Mouse (Mus musculus): ENCODE measurements at regions not wholly inside any gene's neighbourhood (a gene's known extent, or its start where the extent isn't known, plus 50 kb on each side); places are given as distances from the start of the nearest gene placed in this dataset.
A peak's percentile ranks its signal among the peaks of the same experiment; 100 is the strongest.

GRCm38 (mm10) chr9:41479854-41480749 lies 318.6 kb upstream of the Ubash3b start:
- intact Hi-C loops (cut with DNase I) = no loop called here
- no peak for TF ChIP-seq CTCF (IDR thresholded peaks at IDR 0.05)
- no peak for DNase-seq (ENCODE audit: extremely low spot score in 1 of 2, low spot score in 2 of 2)
- H3K27ac ChIP-seq = no peak overlapping the region
- no peak overlapping the region for H3K4me3 ChIP-seq

- no peak overlapping the region for H3K4me3 ChIP-seq
- intact Hi-C loops (cut with DNase I) = no loop called here
- H3K27ac ChIP-seq = no peak overlapping the region
- TF ChIP-seq CTCF (IDR thresholded peaks at IDR 0.05) = no peak
- no peak for DNase-seq (ENCODE audit: extremely low spot score in 1 of 2, low spot score in 2 of 2)
Observed at GRCm38 (mm10) chr9:41479085-41479484, 317.6 kb upstream of the Ubash3b start.

- DNase-seq (ENCODE audit: extremely low spot score in 1 of 2, low spot score in 2 of 2) = no peak
- Histone ChIP-seq H3K27ac (no peak overlapping the region), H3K4me3 (no peak overlapping the region)
- intact Hi-C loops (cut with DNase I) = no loop called here
- peak; percentile 21 for TF ChIP-seq CTCF (IDR thresholded peaks at IDR 0.05)
Observed at GRCm38 (mm10) chr9:41478106-41478848, 316.8 kb upstream of the Ubash3b start.

GRCm38 (mm10) chr9:41475326-41475725 lies 313.8 kb upstream of the Ubash3b start:
- intact Hi-C loops (cut with DNase I) = no loop called here
- Histone ChIP-seq H3K27ac (peak overlapping the region; percentile 91), H3K4me3 (peak overlapping the region; percentile 42)
- no peak for TF ChIP-seq CTCF (IDR thresholded peaks at IDR 0.05)
- no peak for DNase-seq (ENCODE audit: extremely low spot score in 1 of 2, low spot score in 2 of 2)

- H3K4me3 ChIP-seq = peak overlapping the region; percentile 42
- no peak for TF ChIP-seq CTCF (IDR thresholded peaks at IDR 0.05)
- H3K27ac ChIP-seq = peak overlapping the region; percentile 91
- peak in 1 of 2 experiments; percentile 13 for DNase-seq (ENCODE audit: extremely low spot score in 1 of 2, low spot score in 2 of 2)
- intact Hi-C loops (cut with DNase I) = loop anchor here (1.0 to 5.0 kb wide), 3 partner anchors 106 to 475 kb away; no protein-coding TSS in a partner anchor
Observed at GRCm38 (mm10) chr9:41474945-41475297, 313.4 kb upstream of the Ubash3b start.

- TF ChIP-seq CTCF (IDR thresholded peaks at IDR 0.05) = peak; percentile 99
- Histone ChIP-seq H3K27ac (peak overlapping the region; percentile 91), H3K4me3 (peak overlapping the region; percentile 42)
- intact Hi-C loops (cut with DNase I) = loop anchor here (1.0 to 5.0 kb wide), 3 partner anchors 107 to 476 kb away; no protein-coding TSS in a partner anchor
- peak; percentile 86 to 93 for DNase-seq (ENCODE audit: extremely low spot score in 1 of 2, low spot score in 2 of 2)
Observed at GRCm38 (mm10) chr9:41474244-41474944, 312.9 kb upstream of the Ubash3b start.

GRCm38 (mm10) chr9:41473506-41473905 lies 312.0 kb upstream of the Ubash3b start:
- Histone ChIP-seq H3K27ac (peak overlapping the region; percentile 75), H3K4me3 (no peak overlapping the region)
- no peak for DNase-seq (ENCODE audit: extremely low spot score in 1 of 2, low spot score in 2 of 2)
- intact Hi-C loops (cut with DNase I) = loop anchor here (5.0 kb wide), 1 partner anchor 419 kb away; no protein-coding TSS in a partner anchor
- no peak for TF ChIP-seq CTCF (IDR thresholded peaks at IDR 0.05)

GRCm38 (mm10) chr9:41471345-41471744 lies 309.8 kb upstream of the Ubash3b start:
- TF ChIP-seq CTCF (IDR thresholded peaks at IDR 0.05) = no peak
- intact Hi-C loops (cut with DNase I) = loop anchor here (5.0 kb wide), 1 partner anchor 421 kb away; no protein-coding TSS in a partner anchor

GRCm38 (mm10) chr9:41470010-41470409 lies 308.5 kb upstream of the Ubash3b start:
- DNase-seq (ENCODE audit: extremely low spot score in 1 of 2, low spot score in 2 of 2) = no peak
- intact Hi-C loops (cut with DNase I) = loop anchor here (5.0 kb wide), 1 partner anchor 422 kb away; no protein-coding TSS in a partner anchor
- Histone ChIP-seq H3K27ac (no peak overlapping the region), H3K4me3 (no peak overlapping the region)
- no peak for TF ChIP-seq CTCF (IDR thresholded peaks at IDR 0.05)

More at GRCm38 (mm10) chr9:41471345-41471744, 309.8 kb upstream of the Ubash3b start:
- no peak overlapping the region for H3K4me3 ChIP-seq
- DNase-seq (ENCODE audit: extremely low spot score in 1 of 2, low spot score in 2 of 2) = no peak
- no peak overlapping the region for H3K27ac ChIP-seq

GRCm38 (mm10) chr9:41469414-41469813 lies 307.9 kb upstream of the Ubash3b start:
- H3K27ac ChIP-seq = no peak overlapping the region
- no peak for TF ChIP-seq CTCF (IDR thresholded peaks at IDR 0.05)
- no peak overlapping the region for H3K4me3 ChIP-seq
- intact Hi-C loops (cut with DNase I) = no loop called here
- DNase-seq (ENCODE audit: extremely low spot score in 1 of 2, low spot score in 2 of 2) = no peak

- Histone ChIP-seq H3K4me3 (no peak overlapping the region), H3K27ac (peak overlapping the region; percentile 34; the same call in 1 of the 2 replicates)
- DNase-seq (ENCODE audit: extremely low spot score in 1 of 2, low spot score in 2 of 2) = peak; percentile 31 to 56
- intact Hi-C loops (cut with DNase I) = loop anchor here (5.0 kb wide), 1 partner anchor 72 kb away; no protein-coding TSS in a partner anchor
- no peak for TF ChIP-seq CTCF (IDR thresholded peaks at IDR 0.05)
Observed at GRCm38 (mm10) chr9:41464057-41464685, 302.7 kb upstream of the Ubash3b start.

Measured in left cerebral cortex, adult 2 months (tissue).